Mouse (Mus musculus): ENCODE measurements around the gene Cldn14. TPM values are rescaled to one million over a fixed set of nuclear protein-coding genes. Genes with fewer than 3 reads are reported as not detected.

The Cldn14 gene
- total and polyA plus RNA-seq, 3 experiments: not detected

DNA sequence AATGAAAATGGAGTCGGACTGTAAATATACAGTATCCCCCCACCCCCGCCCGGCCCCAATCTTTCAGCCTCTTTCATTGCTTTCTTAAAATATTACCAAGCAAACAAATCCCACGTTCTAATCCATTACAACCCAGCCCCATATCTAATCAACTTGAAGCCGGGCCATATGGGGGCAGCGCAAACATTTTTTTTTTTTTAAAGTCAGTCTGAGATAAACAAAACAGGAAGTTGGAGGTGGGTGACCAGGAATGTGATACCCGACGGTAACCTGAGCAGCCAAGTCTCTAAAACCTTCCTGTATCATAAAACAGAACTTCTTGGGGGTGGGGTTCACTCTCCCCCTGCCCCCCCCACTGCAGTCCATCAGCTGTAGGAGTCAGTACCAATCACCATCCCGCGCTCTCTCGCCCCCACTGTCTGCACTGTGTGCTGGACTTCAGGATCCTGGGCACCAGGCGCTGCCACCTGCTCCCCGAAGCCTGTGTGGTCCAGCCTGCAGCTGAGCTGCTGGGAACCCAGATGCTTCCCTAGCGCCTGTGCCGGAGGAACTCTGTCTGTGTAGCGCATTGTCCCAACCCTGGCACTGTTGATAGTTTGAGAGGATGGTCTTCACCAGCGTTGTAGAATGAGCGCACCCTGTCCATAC is 32.6 kb upstream of the Cldn14 start:
- ATAC-seq (ENCODE audit: extremely low read depth, insufficient number of reproducible peaks, low FRiP score, poor library complexity, severe bottlenecking): 0 out of 2 replicates have a peak, but pooled peaks have one; percentile 34

DNA sequence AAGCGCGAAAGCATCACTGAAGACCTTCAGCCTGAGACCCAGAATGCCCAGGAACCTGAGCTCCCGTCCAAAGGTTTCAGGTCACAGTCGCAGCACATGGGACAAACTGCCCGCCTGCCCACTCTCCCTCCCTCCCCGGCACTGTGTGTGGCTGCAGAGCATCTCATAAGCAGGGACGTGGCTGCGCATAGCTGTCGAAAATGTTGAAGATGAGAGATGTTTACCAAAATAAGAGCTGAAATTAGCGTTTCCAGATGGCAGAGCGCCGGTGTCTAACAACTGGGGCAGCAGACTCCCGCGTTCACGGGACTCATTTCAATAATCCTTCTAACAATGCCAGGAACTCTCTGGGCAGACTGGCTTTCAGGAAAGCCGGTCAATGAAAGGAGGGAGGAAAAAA is 31.8 kb upstream of the Cldn14 start:
- Histone ChIP-seq H3K9me3 (replicated peaks) (peaks cover 3% of the 10 kb centered on the region; the same call in 1 of the 2 replicates), H3K4me3 (ENCODE audit: low read depth, low read length) (no peak overlapping the region), H3K4me1 (ENCODE audit: insufficient read depth, low read depth, low read length) (peaks cover 5% of the 10 kb centered on the region; the same call in 1 of the 2 replicates), H3K27me3 (ENCODE audit: insufficient read depth, low read length) (peaks cover 7% of the 10 kb centered on the region; the same call in 1 of the 2 replicates), H3K36me3 (replicated peaks) (no peaks in the 10 kb centered on the region)
- TF ChIP-seq TAL1 (conservative IDR thresholded peaks at IDR 0.05; ENCODE audit: low read depth, low read length) (no peak), POLR2AphosphoS5 (IDR thresholded peaks at IDR 0.05; ENCODE audit: insufficient replicate concordance, low read depth, low read length) (no peak), GATA2 (IDR thresholded peaks at IDR 0.05; ENCODE audit: borderline replicate concordance, low read depth, low read length) (no peak), GATA1 (IDR thresholded peaks at IDR 0.05; ENCODE audit: borderline replicate concordance, low read length) (no peak), CTCF (IDR thresholded peaks at IDR 0.05; ENCODE audit: low read depth, low read length) (no peak)
- ATAC-seq (ENCODE audit: extremely low read depth, insufficient number of reproducible peaks, low FRiP score, poor library complexity, severe bottlenecking) (no peak), DNase-seq (ENCODE audit: low spot score) (no peak)

More for the DNA sequence above, 32.6 kb upstream of the Cldn14 start:
- no peak for DNase-seq (ENCODE audit: low spot score)
- H3K9me3 ChIP-seq (replicated peaks): peaks cover 3% of the 10 kb centered on the region; the same call in 1 of the 2 replicates
- peaks cover 5% of the 10 kb centered on the region; the same call in 1 of the 2 replicates for H3K4me1 ChIP-seq (ENCODE audit: insufficient read depth, low read depth, low read length)
- H3K36me3 ChIP-seq (replicated peaks): no peaks in the 10 kb centered on the region
- H3K27me3 ChIP-seq (ENCODE audit: insufficient read depth, low read length): peaks cover 7% of the 10 kb centered on the region; the same call in 1 of the 2 replicates
- no peak for TF ChIP-seq TAL1 (conservative IDR thresholded peaks at IDR 0.05; ENCODE audit: low read depth, low read length)
- TF ChIP-seq CTCF (IDR thresholded peaks at IDR 0.05; ENCODE audit: low read depth, low read length): no peak
- no peak for TF ChIP-seq GATA2 (IDR thresholded peaks at IDR 0.05; ENCODE audit: borderline replicate concordance, low read depth, low read length)
- TF ChIP-seq POLR2AphosphoS5 (IDR thresholded peaks at IDR 0.05; ENCODE audit: insufficient replicate concordance, low read depth, low read length): no peak
- no peak for TF ChIP-seq GATA1 (IDR thresholded peaks at IDR 0.05; ENCODE audit: borderline replicate concordance, low read length)
- H3K4me3 ChIP-seq (ENCODE audit: low read depth, low read length): no peak overlapping the region

DNA sequence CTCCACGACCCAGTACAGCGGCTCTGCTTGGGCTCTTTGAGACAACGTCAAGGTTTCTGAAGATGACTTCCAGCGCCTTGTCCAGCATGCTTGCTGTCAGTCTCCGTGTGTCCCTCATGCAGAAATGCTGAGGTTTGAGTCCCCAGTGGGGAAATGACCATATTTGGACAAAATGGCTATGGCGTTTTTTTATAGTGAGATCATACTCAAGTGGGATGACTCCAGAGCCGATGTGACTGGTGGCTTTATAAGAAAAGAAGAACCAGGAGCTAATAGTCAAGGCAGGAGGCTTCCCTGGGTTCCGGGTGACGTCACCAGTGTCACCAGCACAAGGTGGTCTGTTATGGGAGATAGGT is 30.3 kb upstream of the Cldn14 start:
- peaks cover 3% of the 10 kb centered on the region; the same call in 1 of the 2 replicates for H3K9me3 ChIP-seq (replicated peaks)
- TF ChIP-seq TAL1 (conservative IDR thresholded peaks at IDR 0.05; ENCODE audit: low read depth, low read length) (no peak), POLR2AphosphoS5 (IDR thresholded peaks at IDR 0.05; ENCODE audit: insufficient replicate concordance, low read depth, low read length) (no peak), GATA2 (IDR thresholded peaks at IDR 0.05; ENCODE audit: borderline replicate concordance, low read depth, low read length) (no peak), GATA1 (IDR thresholded peaks at IDR 0.05; ENCODE audit: borderline replicate concordance, low read length) (no peak), CTCF (IDR thresholded peaks at IDR 0.05; ENCODE audit: low read depth, low read length) (no peak)
- DNase-seq (ENCODE audit: low spot score) (no peak), ATAC-seq (ENCODE audit: extremely low read depth, insufficient number of reproducible peaks, low FRiP score, poor library complexity, severe bottlenecking) (no peak)
- H3K4me3 ChIP-seq (ENCODE audit: low read depth, low read length): no peak overlapping the region
- H3K27me3 ChIP-seq (ENCODE audit: insufficient read depth, low read length): peaks cover 7% of the 10 kb centered on the region; the same call in 1 of the 2 replicates
- H3K36me3 ChIP-seq (replicated peaks): no peaks in the 10 kb centered on the region
- peaks cover 5% of the 10 kb centered on the region; the same call in 1 of the 2 replicates for H3K4me1 ChIP-seq (ENCODE audit: insufficient read depth, low read depth, low read length)

DNA sequence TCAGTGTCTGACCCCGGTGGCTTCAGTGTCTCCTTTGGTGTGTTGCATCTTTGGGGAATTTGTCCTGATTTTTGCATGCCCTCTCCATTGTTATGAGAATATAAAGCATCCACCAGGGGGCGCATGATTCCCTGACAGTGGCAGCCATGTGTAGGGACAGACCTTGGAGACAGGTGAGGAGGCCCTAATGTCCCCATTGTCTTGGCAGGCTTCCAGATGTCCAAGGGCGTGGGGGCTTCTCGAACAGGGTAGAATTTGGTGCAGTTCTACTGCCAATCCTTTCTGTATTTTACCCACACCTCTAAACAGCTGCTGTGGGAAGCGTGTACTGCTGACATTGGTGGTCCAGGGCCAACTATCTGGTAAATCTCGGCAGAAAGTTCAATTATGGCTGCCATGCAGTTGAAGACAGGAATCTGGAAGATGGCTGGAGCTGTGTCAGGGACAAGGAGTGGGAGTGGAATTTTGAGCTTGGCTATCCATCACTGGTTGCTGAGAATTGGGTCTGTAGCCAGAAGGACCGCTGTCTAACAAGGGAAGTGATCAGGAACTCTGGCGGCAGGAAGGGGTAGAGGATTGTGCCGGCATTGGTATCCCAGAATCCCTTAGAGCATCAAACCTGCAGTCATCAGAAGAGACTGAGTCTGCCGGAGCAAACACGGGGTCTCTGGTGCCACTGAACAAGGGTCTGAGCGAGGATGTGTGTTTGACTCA is 29.8 kb upstream of the Cldn14 start:
- no peak for ATAC-seq (ENCODE audit: extremely low read depth, insufficient number of reproducible peaks, low FRiP score, poor library complexity, severe bottlenecking)
- peaks cover 5% of the 10 kb centered on the region; the same call in 1 of the 2 replicates for H3K4me1 ChIP-seq (ENCODE audit: insufficient read depth, low read depth, low read length)
- peaks cover 11% of the 10 kb centered on the region; the same call in 1 of the 2 replicates for H3K27me3 ChIP-seq (ENCODE audit: insufficient read depth, low read length)
- H3K36me3 ChIP-seq (replicated peaks): no peaks in the 10 kb centered on the region
- no peak overlapping the region for H3K4me3 ChIP-seq (ENCODE audit: low read depth, low read length)
- peak; percentile 42; the same call in 1 of the 2 replicates for TF ChIP-seq CTCF (IDR thresholded peaks at IDR 0.05; ENCODE audit: low read depth, low read length)
- TF ChIP-seq GATA1 (IDR thresholded peaks at IDR 0.05; ENCODE audit: borderline replicate concordance, low read length): no peak
- peaks cover 3% of the 10 kb centered on the region; the same call in 1 of the 2 replicates for H3K9me3 ChIP-seq (replicated peaks)
- DNase-seq (ENCODE audit: low spot score): peak; percentile 34

DNA sequence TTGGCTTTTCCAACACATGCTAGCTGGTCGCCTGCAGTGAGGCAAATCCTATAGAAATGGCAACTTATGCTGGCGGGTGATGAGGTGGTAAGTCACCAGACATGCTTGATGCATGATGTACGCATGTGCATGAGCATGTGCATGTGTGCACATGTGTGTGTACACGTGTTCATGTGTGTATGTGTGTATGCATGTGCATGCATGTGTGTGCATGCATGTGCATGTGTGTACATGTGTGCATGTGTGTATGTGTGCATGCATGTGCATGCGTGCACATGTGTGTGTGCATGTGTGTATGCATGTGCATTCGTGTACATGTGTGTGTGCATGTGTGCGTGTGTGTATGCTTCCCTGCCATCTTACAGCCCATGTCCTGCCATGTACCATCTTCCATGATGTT is 28.6 kb upstream of the Cldn14 start:
- DNase-seq (ENCODE audit: low spot score) (no peak), ATAC-seq (ENCODE audit: extremely low read depth, insufficient number of reproducible peaks, low FRiP score, poor library complexity, severe bottlenecking) (no peak)
- H3K27me3 ChIP-seq (ENCODE audit: insufficient read depth, low read length): peaks cover 15% of the 10 kb centered on the region; the same call in 1 of the 2 replicates
- peaks cover 3% of the 10 kb centered on the region; the same call in 1 of the 2 replicates for H3K9me3 ChIP-seq (replicated peaks)
- no peaks in the 10 kb centered on the region for H3K36me3 ChIP-seq (replicated peaks)
- peak overlapping the region; percentile 1; the same call in 1 of the 2 replicates for H3K4me3 ChIP-seq (ENCODE audit: low read depth, low read length)
- H3K4me1 ChIP-seq (ENCODE audit: insufficient read depth, low read depth, low read length): peaks cover 5% of the 10 kb centered on the region; the same call in 1 of the 2 replicates
- no peak for TF ChIP-seq GATA1 (IDR thresholded peaks at IDR 0.05; ENCODE audit: borderline replicate concordance, low read length)
- TF ChIP-seq GATA2 (IDR thresholded peaks at IDR 0.05; ENCODE audit: borderline replicate concordance, low read depth, low read length): no peak
- TF ChIP-seq CTCF (IDR thresholded peaks at IDR 0.05; ENCODE audit: low read depth, low read length): no peak; the same call in 1 of the 2 replicates
- TF ChIP-seq POLR2AphosphoS5 (IDR thresholded peaks at IDR 0.05; ENCODE audit: insufficient replicate concordance, low read depth, low read length): no peak; the same call in 1 of the 2 replicates
- no peak for TF ChIP-seq TAL1 (conservative IDR thresholded peaks at IDR 0.05; ENCODE audit: low read depth, low read length)

DNA sequence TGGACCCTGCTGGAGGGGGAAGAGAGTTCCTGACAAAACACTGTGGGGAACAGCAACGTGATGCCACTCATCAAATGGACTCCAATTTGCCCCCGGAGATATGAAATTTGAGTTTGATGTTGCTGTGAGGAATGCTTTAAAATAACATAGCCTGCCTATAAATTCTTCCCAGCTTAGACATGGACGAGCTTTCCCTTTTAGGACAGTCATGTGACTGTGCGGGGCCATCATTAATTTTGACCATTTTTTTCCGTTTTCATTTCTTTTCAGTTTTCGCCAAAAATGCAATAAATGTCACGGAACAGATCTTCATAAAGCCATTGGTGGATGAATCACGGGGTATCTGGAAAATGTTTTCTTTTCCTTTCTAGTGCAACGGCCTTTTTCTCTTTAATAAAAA is 25.5 kb upstream of the Cldn14 start:
- no peak for DNase-seq (ENCODE audit: low spot score)
- Histone ChIP-seq H3K4me3 (ENCODE audit: low read depth, low read length) (no peak overlapping the region), H3K9me3 (replicated peaks) (peaks cover 3% of the 10 kb centered on the region; the same call in 1 of the 2 replicates), H3K27me3 (ENCODE audit: insufficient read depth, low read length) (peaks cover 18% of the 10 kb centered on the region), H3K36me3 (replicated peaks) (no peaks in the 10 kb centered on the region), H3K4me1 (ENCODE audit: insufficient read depth, low read depth, low read length) (no peaks in the 10 kb centered on the region; the same call in 1 of the 2 replicates)
- TF ChIP-seq TAL1 (conservative IDR thresholded peaks at IDR 0.05; ENCODE audit: low read depth, low read length) (no peak), CTCF (IDR thresholded peaks at IDR 0.05; ENCODE audit: low read depth, low read length) (no peak), GATA1 (IDR thresholded peaks at IDR 0.05; ENCODE audit: borderline replicate concordance, low read length) (no peak)
- no peak for ATAC-seq (ENCODE audit: extremely low read depth, insufficient number of reproducible peaks, low FRiP score, poor library complexity, severe bottlenecking)

Data from G1E (cell line).